Mouse (Mus musculus) kidney, embryonic 14.5 days (tissue): ENCODE results near the gene Eef1a1. TPM values are rescaled to one million over a fixed set of nuclear protein-coding genes. Genes with fewer than 3 reads are reported as not detected.

ENCODE experiments used
- ATAC-seq: fragments of 200-750 bp; cut with Nextera tagmentation; 2 replicates; pipeline ENCODE4 v1.8.0; 2017; ENCODE audit warnings: moderate number of reproducible peaks, mild to moderate bottlenecking, moderate TSS enrichment, moderate library complexity; ENCODE audit not compliant: low FRiP score, low TSS enrichment
- H3K27ac ChIP-seq: fragments of 300-500 bp; sonication (generic); 2 replicates; pipeline ENCODE4 v1.5.1; 2014; ENCODE audit warnings: low read depth, mild to moderate bottlenecking, low read length, moderate library complexity, mixed read lengths
- H3K27me3 ChIP-seq: fragments of 300-500 bp; sonication (generic); 2 replicates; pipeline ENCODE4 v1.6.1; 2014; ENCODE audit warnings: mild to moderate bottlenecking, low read length; ENCODE audit not compliant: control insufficient read depth, insufficient read depth
- H3K36me3 ChIP-seq: fragments of 300-500 bp; sonication (generic); 2 replicates; pipeline ENCODE4 v1.6.1; 2014; ENCODE audit warnings: low read length, mixed read lengths; ENCODE audit not compliant: control insufficient read depth, insufficient read depth
- H3K4me1 ChIP-seq: fragments of 300-500 bp; sonication (generic); 2 replicates; pipeline ENCODE4 v1.6.1; 2014; ENCODE audit warnings: low read length, mixed read lengths; ENCODE audit not compliant: control insufficient read depth, insufficient read depth
- H3K4me2 ChIP-seq: fragments of 300-500 bp; sonication (generic); replicated peaks from 2 replicates; pipeline ENCODE4 v1.6.1; 2014; ENCODE audit warnings: low read depth, mild to moderate bottlenecking, low read length
- H3K4me3 ChIP-seq: fragments of 300-500 bp; sonication (generic); 2 replicates; pipeline ENCODE4 v1.5.1; 2014; ENCODE audit warnings: mild to moderate bottlenecking, low read length
- H3K9ac ChIP-seq: fragments of 300-500 bp; sonication (generic); 2 replicates; pipeline ENCODE4 v1.6.1; 2014; ENCODE audit warnings: low read depth, mild to moderate bottlenecking, low read length, moderate library complexity
- H3K9me3 ChIP-seq: fragments of 300-500 bp; sonication (generic); 2 replicates; pipeline ENCODE4 v1.6.1; 2016; ENCODE audit warnings: low read length; ENCODE audit not compliant: control insufficient read depth
- WGBS: fragments of 180-500 bp; shearing (Covaris S2); extraction: QIAGEN DNeasy Blood & Tissue Kit; methylation state at CpG from one replicate; pipeline ENCODE4 v1.1.7; 2014; 5-methylcytosine and 5-hydroxymethylcytosine counted together
- microRNA-seq: library from miRNA; unstranded; fragments of <30 nt; microRNA quantifications from one replicate; pipeline ENCODE4, GENCODE M21; 2016
- polyA plus RNA-seq: library from polyadenylated mRNA; unstranded; fragments of >200 nt; fragmentation: Nextera tagmentation; extraction: Ambion mirVana; gene quantifications from 2 replicates; pipeline ENCODE4 v1.2.1, GENCODE M21; 2014

Eef1a1 gene
- polyA plus RNA-seq, 1 experiment from 2014 or later, result 6,193 TPM

GRCm38 (mm10) chr9:78428870-78429432 lies 60.0 kb downstream of the Eef1a1 start:
- Histone ChIP-seq H3K27me3 (no peaks in the 10 kb centered on the region), H3K4me3 (no peak overlapping the region), H3K4me2 (no peak overlapping the region), H3K9ac (no peak overlapping the region), H3K4me1 (no peaks in the 10 kb centered on the region), H3K36me3 (no peaks in the 10 kb centered on the region), H3K27ac (no peak overlapping the region), H3K9me3 (no peaks in the 10 kb centered on the region)
- 77% methylated on average over 4 of the region's 4 CpGs for WGBS
- peak; percentile 45; the same call in 1 of the 2 replicates for ATAC-seq

Small RNAs within 50 kb of the gene (microRNA-seq; reads per million reads assigned to microRNA genes)
- gene Gm26377, result not detected

Other genes starting within 250 kb of the Eef1a1 start
- gene Gm3776, start 232.0 kb downstream of the Eef1a1 start, polyA plus RNA-seq, result not detected in 2 replicates
- gene Gm10639, start 199.2 kb downstream of the Eef1a1 start, polyA plus RNA-seq, result 3.9 and 4.9 TPM in 2 replicates
- not detected in 2 replicates for gene Omt2a, start 174.4 kb downstream of the Eef1a1 start, polyA plus RNA-seq
- gene Omt2b, start 161.6 kb downstream of the Eef1a1 start, polyA plus RNA-seq, result not detected in 2 replicates
- gene Gsta2, start 133.4 kb downstream of the Eef1a1 start, polyA plus RNA-seq, result 2.6 and 3.6 TPM in 2 replicates
- gene Dppa5a, start 121.0 kb downstream of the Eef1a1 start, polyA plus RNA-seq, result not detected in 2 replicates
- gene Ooep, start 110.4 kb downstream of the Eef1a1 start, polyA plus RNA-seq, result 2.1 and 2.2 TPM in 2 replicates
- 0.34 and 0.41 TPM in 2 replicates for gene Ddx43, start 93.4 kb downstream of the Eef1a1 start, polyA plus RNA-seq
- gene Cgas, start 45.9 kb downstream of the Eef1a1 start, polyA plus RNA-seq, result 1.9 and 2.2 TPM in 2 replicates
- gene Mto1, start 40.9 kb downstream of the Eef1a1 start, polyA plus RNA-seq, result 21.5 and 29.3 TPM in 2 replicates
- 0.46 and 0.58 TPM in 2 replicates for gene Gm17324, start 40.4 kb downstream of the Eef1a1 start, polyA plus RNA-seq
- 9.9 and 16.9 TPM in 2 replicates for gene Slc17a5, start 98.9 kb upstream of the Eef1a1 start, polyA plus RNA-seq
- gene Cd109, start 126.4 kb upstream of the Eef1a1 start, polyA plus RNA-seq, result 4.3 and 7.9 TPM in 2 replicates